Mouse (Mus musculus): ENCODE results near the gene Olfr1271. TPM values are rescaled to one million over a fixed set of nuclear protein-coding genes. Genes with fewer than 3 reads are reported as not detected.
"Not testable (repeated sequence)": the region's sequence is repeated elsewhere in the genome, so short reads cannot be mapped to it uniquely, and the experiment has no call there.

Gene Olfr1271
- not detected in 2 replicates for polyA plus RNA-seq (2014; fragmentation: Nextera tagmentation; extraction: Ambion mirVana)

- TF ChIP-seq CTCF (IDR thresholded peaks at IDR 0.05; ENCODE audit: low read depth) = no peak
- no peak within 1 kb of the TSS for H3K9ac ChIP-seq
- no peaks in the 10 kb centered on the region for H3K36me3 ChIP-seq (ENCODE audit: insufficient read depth)
- H3K9me3 ChIP-seq (ENCODE audit: low read depth, low read length) = no peaks in the 10 kb centered on the region
- H3K27ac ChIP-seq (ENCODE audit: low read depth) = no peak within 1 kb of the TSS
- no peaks in the 10 kb centered on the region for H3K4me1 ChIP-seq (ENCODE audit: insufficient read depth)
- ATAC-seq (ENCODE audit: insufficient read depth) = no peak
- H3K4me2 ChIP-seq = no peak within 1 kb of the TSS
- no peaks in the 10 kb centered on the region for H3K27me3 ChIP-seq (ENCODE audit: insufficient read depth, low read length)
- DNase-seq = no peak
- WGBS = 84% methylated on average over 2 of the region's 2 CpGs
- H3K4me3 ChIP-seq (ENCODE audit: low read depth, low read length) = no peak within 1 kb of the TSS
Observed at GRCm38 (mm10) chr2:90270932-90271331, at the start of gene Olfr1271. Gene Olfr1271 (minus strand): TSS chr2:90271032.

DNA sequence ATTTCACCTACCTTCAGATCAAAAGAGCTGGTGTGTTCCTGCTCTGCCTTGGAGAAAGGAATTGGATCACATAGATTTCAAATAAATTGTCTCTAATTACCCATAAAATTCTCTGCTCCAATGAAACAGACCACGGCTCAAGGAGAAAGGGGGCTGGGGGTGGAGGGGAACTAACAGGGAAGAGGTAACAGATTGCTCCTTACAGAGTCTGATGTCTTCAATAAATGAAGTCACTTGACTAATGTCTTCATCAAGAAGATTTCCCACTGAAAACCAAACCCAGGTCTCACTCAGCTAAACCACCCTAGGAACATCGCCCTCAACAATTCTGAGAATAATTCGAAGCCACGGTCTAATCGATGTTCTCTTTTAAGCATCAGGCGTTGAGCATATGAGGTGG, 21.9 kb upstream of the Olfr1271 start, which contains the start of gene Olfr1272:
Gene Olfr1272 (minus strand): TSS at position 101 of the 400 bp plus-strand sequence.
- H3K4me2 ChIP-seq = no peak within 1 kb of the TSS
- H3K27ac ChIP-seq (ENCODE audit: low read depth) = no peak within 1 kb of the TSS
- DNase-seq (no peak), ATAC-seq (ENCODE audit: insufficient read depth) (no peak)
- WGBS = 93% methylated on average over 6 of the region's 6 CpGs
- H3K9ac ChIP-seq = no peak within 1 kb of the TSS
- no peaks in the 10 kb centered on the region for H3K27me3 ChIP-seq (ENCODE audit: insufficient read depth, low read length)
- no peak within 1 kb of the TSS for H3K4me3 ChIP-seq (ENCODE audit: low read depth, low read length)
- no peaks in the 10 kb centered on the region for H3K36me3 ChIP-seq (ENCODE audit: insufficient read depth)
- no peaks in the 10 kb centered on the region for H3K4me1 ChIP-seq (ENCODE audit: insufficient read depth)
- no peak for TF ChIP-seq CTCF (IDR thresholded peaks at IDR 0.05; ENCODE audit: low read depth)
- no peaks in the 10 kb centered on the region for H3K9me3 ChIP-seq (ENCODE audit: low read depth, low read length)

- Histone ChIP-seq H3K9me3 (ENCODE audit: low read depth, low read length) (no peaks in the 10 kb centered on the region), H3K27ac (ENCODE audit: low read depth) (no peak within 1 kb of the TSS), H3K9ac (no peak within 1 kb of the TSS), H3K36me3 (ENCODE audit: insufficient read depth) (no peaks in the 10 kb centered on the region), H3K4me1 (ENCODE audit: insufficient read depth) (no peaks in the 10 kb centered on the region), H3K27me3 (ENCODE audit: insufficient read depth, low read length) (no peaks in the 10 kb centered on the region), H3K4me3 (ENCODE audit: low read depth, low read length) (no peak within 1 kb of the TSS), H3K4me2 (no peak within 1 kb of the TSS)
- TF ChIP-seq CTCF (IDR thresholded peaks at IDR 0.05; ENCODE audit: low read depth) = no peak
- 90% methylated on average over 4 of the region's 4 CpGs for WGBS
- DNase-seq (no peak), ATAC-seq (ENCODE audit: insufficient read depth) (no peak)
Observed at GRCm38 (mm10) chr2:90257492-90257891, 13.3 kb downstream of the Olfr1271 start, which contains the start of gene Olfr142. Gene Olfr142 (minus strand): TSS chr2:90257592.

DNA sequence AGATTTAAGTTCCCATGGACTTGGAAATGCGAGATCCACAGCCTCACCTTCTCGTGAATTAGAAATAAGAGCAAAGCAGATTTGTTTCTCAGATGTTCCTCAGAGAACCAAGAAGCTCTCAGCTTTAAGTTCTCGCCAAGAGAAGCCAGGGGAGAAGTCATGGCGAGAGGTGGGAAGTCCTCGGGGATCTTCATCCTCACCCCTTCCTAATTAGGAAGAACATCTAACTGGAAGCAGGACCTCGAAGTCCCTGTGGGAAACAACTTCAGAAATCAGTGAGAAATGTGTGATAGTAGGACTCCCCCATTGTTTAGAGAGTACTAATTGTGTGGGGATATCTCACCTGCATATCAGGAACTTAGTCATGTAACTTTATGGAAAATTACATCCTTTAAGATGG, 46.4 kb downstream of the Olfr1271 start, which contains the start of gene Olfr1506:
Gene Olfr1506 (minus strand): TSS at position 101 of the 400 bp plus-strand sequence.
- not testable (repeated sequence) for H3K4me1 ChIP-seq (ENCODE audit: insufficient read depth); H3K4me2 ChIP-seq; H3K4me3 ChIP-seq (ENCODE audit: low read depth, low read length); DNase-seq; ATAC-seq (ENCODE audit: insufficient read depth); H3K9ac ChIP-seq; H3K9me3 ChIP-seq (ENCODE audit: low read depth, low read length); H3K27me3 ChIP-seq (ENCODE audit: insufficient read depth, low read length); H3K36me3 ChIP-seq (ENCODE audit: insufficient read depth); H3K27ac ChIP-seq (ENCODE audit: low read depth)
- no CpG with 5 or more reads among the region's 6 CpGs for WGBS

Other genes starting within 250 kb of the Olfr1271 start
- not detected in 2 replicates for gene Olfr1264, start 245.5 kb downstream of the Olfr1271 start, polyA plus RNA-seq (2014; fragmentation: Nextera tagmentation; extraction: Ambion mirVana)
- gene Olfr1265, start 235.7 kb downstream of the Olfr1271 start, polyA plus RNA-seq (2014; fragmentation: Nextera tagmentation; extraction: Ambion mirVana) = not detected in 2 replicates
- not detected in 2 replicates for gene Olfr140, start 207.4 kb downstream of the Olfr1271 start, polyA plus RNA-seq (2014; fragmentation: Nextera tagmentation; extraction: Ambion mirVana)
- gene Olfr1269, start 149.6 kb downstream of the Olfr1271 start, polyA plus RNA-seq (2014; fragmentation: Nextera tagmentation; extraction: Ambion mirVana) = not detected in 2 replicates
- gene Olfr32, start 128.7 kb downstream of the Olfr1271 start, polyA plus RNA-seq (2014; fragmentation: Nextera tagmentation; extraction: Ambion mirVana) = not detected in 2 replicates
- gene Olfr1270, start 117.9 kb downstream of the Olfr1271 start, polyA plus RNA-seq (2014; fragmentation: Nextera tagmentation; extraction: Ambion mirVana) = not detected in 2 replicates
- not detected in 2 replicates for gene Olfr1506, start 46.5 kb downstream of the Olfr1271 start, polyA plus RNA-seq (2014; fragmentation: Nextera tagmentation; extraction: Ambion mirVana)
- gene Olfr142, start 13.4 kb downstream of the Olfr1271 start, polyA plus RNA-seq (2014; fragmentation: Nextera tagmentation; extraction: Ambion mirVana) = not detected in 2 replicates
- not detected in 2 replicates for gene Olfr1272, start 21.8 kb upstream of the Olfr1271 start, polyA plus RNA-seq (2014; fragmentation: Nextera tagmentation; extraction: Ambion mirVana)
- not detected in 2 replicates for gene Gm13769, start 51.2 kb upstream of the Olfr1271 start, polyA plus RNA-seq (2014; fragmentation: Nextera tagmentation; extraction: Ambion mirVana)
- not detected in 2 replicates for gene Olfr1274-ps, start 127.7 kb upstream of the Olfr1271 start, polyA plus RNA-seq (2014; fragmentation: Nextera tagmentation; extraction: Ambion mirVana)

Measured in lung, embryonic 14.5 days (tissue).